Mouse (Mus musculus) right cerebral cortex, postnatal 36 days (tissue): ENCODE measurements at regions not wholly inside any gene's neighbourhood (a gene's known extent, or its start where the extent isn't known, plus 50 kb on each side); places are given as distances from the start of the nearest gene placed in this dataset.

ENCODE experiments used
- DNase-seq, 2 experiments: peaks; one replicate each; pipeline ENCODE4 v3.0.0; 2022; ENCODE audit warnings: low spot score in 2 of 2, mixed read lengths in 1 of 2

DNA sequence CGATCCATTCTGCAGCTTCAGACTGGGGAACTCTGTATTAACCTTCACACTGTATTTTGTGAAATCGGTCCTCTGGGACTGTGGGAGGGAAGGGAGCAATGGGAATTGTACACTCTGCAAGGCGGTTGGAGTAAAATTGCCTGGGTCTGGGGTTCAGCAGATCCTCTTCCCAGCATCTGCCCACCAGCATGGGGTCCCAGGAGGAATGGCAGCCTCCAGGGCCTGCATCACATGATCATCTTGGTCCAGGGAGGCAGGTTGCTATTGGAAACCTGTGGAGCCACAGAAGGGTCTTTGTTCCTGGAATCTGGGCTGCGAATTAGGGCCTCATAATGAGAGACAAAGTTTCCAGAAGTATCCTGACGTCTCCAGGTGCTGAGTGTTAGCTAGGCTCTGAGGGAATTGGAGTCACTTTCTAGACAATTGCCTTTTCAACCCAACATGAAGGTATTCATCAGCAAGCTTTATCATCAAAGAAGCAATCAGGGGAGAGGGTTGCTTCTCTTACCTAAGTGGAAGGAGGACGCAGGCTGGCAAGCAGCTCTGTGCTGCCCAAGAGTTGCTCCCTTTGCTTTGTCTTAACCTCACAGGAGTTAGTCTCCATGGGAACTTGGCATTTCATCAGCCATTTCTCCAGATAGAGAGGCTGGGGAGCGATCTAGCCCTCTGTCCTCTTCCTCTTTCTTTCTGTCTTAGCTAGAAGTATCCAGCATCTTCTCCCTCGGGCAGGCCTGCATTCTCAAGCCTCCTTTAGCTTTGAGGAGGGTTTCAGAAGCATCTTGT lies 449.7 kb upstream of the Cdh4 start:
- no peak for DNase-seq

DNA sequence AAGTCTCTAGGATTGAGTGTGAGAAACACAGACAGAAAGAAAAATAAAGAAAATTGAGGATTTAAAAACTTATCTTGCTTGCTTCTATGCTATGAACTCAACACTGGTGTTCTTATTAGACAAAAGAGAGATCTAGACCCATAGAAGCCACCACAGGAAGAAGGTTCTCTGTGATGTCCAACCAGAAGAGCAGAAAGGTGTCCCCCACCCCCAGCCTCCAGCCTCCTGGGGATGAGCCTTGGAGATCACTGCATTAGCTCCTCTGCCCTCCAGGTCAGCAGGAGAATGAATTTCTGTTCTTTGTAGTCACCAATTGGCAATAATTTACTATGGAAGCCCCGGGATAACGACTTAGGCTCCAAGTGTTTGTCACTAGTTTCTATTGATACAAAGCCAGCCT lies 444.3 kb upstream of the Cdh4 start:
- DNase-seq = no peak

DNA sequence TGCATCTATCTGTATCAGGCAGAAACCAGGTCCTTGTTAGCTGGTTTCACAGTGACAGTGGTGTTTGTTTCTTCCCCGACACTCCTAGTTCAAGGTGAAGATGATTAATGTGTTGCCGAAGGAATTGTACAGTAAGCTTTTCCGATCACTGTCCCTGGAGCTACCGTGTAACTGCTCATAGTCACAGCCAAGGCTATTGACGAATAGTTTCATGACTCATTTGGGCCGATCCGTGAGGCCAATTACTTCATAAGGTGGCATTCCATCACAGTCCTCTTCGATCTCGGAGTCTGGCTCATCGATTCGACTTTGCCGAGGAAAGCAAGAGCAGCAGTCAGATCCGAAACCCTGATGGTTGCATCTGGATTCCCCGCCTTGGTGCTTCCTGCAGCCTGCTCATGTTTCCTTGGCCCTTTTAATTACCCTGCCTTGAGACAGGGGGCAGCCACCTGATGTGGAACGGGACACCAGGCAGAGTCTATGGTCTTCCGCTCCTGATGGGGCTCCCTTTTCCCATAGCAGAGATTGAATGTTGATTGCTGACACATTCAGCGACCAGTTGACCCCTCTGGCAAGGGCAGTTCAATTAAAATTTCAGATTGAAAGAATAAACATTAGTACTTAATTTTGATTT lies 441.7 kb upstream of the Cdh4 start:
- no peak for DNase-seq

DNA sequence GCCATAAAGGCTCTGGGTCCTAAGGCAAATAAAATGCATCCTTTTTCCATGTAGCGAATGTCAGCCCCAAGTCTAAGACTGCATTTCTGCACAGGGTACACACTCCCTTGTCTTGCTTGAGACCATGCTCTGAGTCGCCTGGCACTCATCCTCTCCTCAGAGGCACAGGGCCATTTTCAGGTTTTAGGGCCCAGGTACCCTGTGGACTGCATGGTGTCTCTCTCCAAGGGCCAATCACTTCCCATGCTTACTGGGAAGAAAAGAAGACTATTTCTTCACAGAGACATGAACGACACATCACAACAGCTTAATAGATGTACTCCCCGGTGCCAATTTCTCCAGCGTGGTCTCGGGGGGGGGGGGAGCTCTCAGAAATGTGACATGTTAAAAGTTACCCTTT lies 434.5 kb upstream of the Cdh4 start:
- DNase-seq = no peak

DNA sequence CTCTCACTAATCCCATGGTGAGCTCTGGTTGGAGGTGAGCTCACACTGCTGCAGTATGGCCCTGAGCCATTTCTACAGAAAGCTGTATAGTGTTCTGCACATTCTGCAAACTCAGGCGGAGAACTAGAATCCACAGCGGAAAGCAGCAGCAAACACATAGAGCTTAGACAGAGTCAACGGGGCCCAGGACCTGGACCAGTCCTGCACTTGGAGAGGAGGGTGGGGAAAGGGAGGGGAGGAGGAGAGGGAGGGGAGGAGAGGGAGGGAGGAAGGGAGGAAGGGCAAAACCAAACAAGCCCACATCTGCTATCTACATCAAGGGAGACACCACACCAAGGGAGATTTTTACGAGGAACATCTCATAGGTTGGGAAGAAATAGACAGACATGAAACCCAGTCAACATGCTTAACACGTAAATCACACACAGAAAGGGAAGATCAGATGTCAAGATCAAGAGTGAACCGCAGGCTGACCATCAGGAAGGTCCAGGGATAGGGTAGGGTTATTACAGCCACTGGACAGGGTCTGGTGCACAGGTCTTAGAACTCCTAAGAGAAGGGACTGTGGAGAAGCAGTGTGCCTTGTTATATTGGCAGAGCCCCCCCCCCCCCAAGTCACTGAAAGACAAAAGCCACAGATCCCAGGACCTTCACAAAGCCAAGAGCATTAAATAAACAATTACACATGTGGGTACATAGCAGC lies 428.2 kb upstream of the Cdh4 start:
- no peak for DNase-seq

DNA sequence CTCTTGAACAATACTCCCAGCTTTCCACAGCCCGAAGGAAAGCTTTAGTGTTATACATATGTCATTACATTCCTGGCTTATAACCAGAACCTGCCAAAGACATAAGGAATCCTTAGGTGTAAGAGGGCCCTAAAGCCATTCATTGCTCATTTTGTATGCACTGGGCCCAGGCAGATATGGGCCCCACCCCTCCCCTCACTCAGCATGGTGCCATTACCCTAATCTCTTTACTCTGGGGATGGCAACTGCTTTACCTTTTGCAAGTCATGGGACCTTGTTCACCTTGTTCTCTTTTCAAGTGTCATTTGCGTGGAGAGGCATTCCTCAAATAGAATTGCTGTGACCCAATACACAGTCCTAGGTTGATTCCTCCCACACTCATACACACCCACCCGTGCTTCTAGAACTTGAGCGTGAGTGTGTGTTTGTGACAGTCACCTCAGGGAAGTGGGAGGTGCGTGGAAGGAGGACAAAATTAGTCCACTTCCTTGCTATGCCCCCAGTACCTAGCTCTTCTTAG lies 419.5 kb upstream of the Cdh4 start:
- DNase-seq = no peak

DNA sequence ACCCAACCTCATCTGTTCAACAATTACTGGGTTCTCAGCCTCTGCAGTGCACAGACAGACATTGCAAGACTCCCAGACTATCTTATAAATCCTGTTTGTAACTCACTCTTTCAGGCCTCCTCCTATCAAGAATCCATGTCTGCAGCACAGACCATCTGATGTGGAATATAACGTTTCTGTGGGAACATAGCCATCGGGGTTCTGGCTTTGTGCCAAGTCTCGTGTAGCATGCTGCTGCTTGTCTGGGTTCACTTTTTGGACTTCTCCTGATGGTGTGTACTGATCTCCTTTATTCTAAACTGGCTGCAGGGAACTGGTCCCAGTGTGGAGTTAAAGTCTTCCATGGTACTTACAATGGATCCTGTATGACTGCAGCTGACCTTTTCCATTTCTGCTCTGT lies 418.0 kb upstream of the Cdh4 start:
- DNase-seq = no peak

DNA sequence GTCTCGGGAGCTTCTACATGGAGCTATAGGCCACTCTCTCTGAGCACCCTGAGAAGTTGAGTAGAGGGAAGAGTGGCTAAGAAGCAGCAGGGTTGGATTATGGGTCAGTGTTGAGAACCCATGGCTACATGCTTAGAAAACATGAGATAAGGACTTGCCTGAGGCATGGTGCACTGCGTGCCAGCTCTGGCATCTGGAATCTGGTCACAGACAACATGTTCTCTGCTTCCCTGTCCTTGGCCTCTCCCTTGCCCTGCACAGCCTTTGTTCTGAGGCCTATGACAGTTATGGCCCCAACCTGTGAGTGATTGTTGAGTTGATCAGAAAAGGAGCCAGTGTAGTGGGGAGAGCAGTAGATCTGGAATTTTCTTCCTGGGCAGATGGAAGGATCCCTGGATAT lies 409.1 kb upstream of the Cdh4 start:
- DNase-seq = no peak

DNA sequence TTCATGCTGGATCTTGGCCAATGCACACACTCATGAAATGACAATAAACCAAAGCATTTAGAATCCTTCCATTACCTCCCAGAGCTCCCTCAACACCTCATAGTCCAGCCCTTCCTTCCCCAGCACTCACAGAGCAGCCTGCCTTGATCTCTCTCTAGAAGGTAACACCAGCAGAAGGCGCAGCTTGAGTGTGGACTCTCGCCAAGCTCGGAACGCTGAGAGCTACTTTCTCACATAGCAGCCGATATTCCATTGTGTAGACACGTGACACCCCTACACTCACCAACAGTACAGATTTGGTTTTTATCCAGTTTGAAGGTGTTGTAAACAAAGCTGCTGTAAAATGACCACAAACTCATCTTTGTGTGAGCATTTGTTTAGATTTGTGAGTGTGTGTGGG lies 406.8 kb upstream of the Cdh4 start:
- DNase-seq = no peak

DNA sequence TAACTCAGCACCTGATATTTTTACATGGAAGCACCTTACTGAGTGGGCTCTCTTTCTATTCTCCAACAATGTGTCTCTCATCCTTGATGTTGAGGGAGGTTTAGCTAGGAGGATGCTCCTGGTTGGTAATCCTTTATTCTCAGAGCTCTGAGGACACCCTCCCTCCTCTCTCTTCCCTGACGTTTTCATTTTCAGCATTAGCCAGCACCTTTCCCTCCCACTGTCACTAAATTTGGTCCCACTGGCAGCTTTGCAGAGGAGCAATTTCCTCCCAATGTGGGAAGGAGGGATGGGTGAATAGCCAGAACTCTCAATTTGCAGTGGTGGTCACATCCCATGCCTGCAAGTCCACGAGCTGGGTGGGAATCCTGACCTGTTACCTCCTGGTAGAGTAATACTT lies 402.5 kb upstream of the Cdh4 start:
- no peak for DNase-seq

DNA sequence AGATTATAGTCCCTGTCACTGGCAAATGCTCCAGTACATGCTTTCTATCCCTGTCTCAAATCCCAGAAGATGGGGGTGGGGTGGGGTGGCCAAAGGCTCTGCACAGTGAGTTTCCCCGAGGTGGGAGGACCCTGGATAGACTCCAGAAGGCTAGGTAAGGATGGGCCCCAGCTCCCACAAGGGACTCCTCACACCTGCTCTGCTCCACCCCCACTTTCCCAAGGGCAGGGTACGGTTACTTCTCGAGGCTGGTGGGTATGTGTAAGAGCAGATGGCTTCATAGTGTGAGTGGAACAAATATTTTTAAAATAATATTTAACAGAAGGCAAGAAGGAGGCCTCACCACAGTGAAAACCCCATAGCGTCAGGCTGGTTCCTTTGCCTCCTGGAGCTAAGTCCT lies 398.6 kb upstream of the Cdh4 start:
- peak; percentile 26 to 46 for DNase-seq

DNA sequence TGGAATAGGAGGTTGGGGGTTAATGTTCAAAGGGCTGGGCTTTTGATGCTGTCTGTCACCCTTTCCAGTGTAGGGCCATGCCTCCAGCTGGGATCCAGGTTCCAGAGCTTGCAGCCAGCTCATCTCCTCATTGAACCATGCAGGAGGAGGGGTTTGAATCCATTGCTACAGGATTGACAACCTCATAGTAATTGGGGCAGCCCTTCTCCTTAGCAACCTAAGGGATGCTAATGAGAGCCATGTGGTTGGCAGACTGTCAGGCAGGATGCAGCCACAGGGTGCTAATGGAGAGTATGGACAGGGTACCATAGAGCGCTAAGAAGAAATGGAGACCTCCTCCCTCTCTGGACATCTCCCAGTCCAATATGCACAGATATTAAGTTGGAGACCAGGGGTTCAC lies 396.9 kb upstream of the Cdh4 start:
- DNase-seq = no peak

DNA sequence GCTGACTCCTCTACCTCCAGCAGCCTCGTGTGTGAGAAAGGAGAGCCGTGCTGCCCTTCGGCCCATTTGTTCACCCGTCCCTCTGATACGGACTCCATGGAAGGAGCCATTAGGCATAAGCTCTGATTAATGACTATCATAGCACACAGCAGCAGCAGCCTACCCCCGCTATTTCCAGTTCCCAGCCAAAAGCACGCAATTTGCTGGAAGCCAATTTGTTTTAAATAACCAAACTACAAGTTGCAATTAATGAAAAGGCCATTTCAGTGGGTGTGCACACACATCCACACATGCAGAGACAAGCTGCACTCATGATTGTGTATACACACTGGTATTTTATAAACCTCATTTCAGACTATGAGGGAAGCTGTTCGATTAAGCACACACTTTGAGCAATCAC lies 387.8 kb upstream of the Cdh4 start:
- no peak for DNase-seq

DNA sequence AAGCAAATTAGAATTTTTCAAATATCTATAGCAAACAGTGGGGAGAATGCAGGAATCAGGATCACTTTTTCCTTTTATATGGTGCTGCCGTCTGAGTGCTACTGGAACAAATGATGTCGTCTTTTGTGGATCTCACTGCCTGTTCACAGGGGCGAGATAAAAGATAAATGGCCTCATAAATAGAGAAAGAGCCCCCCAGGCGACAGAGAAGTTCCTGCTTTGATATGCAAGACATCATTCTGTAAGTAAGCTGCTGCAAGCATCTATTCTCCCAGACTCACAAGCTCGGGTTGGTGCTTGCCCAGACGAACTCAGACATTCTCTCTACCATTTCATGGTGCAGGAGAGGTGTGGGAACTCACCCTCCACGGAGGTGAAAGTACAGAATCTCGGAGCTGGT lies 377.6 kb upstream of the Cdh4 start:
- DNase-seq = no peak

DNA sequence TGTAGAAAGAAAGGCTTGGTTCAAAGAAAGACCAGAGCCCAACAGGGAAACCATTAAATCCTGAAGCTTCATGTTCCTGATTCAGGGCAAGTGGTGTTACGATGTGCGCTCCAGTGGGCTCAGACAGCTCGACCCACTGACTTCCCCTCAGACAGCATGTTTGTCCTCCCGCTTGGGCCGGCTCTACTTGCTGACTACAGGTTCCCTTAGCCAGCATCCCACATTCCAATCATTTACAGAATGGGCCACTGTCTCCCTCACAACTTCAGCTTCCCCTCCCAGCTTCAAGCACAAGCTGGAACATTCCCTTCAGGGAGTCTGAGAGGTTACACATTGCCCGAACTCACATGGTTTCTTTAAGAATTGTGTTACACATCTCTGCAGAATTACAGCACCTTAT lies 372.7 kb upstream of the Cdh4 start:
- no peak for DNase-seq

DNA sequence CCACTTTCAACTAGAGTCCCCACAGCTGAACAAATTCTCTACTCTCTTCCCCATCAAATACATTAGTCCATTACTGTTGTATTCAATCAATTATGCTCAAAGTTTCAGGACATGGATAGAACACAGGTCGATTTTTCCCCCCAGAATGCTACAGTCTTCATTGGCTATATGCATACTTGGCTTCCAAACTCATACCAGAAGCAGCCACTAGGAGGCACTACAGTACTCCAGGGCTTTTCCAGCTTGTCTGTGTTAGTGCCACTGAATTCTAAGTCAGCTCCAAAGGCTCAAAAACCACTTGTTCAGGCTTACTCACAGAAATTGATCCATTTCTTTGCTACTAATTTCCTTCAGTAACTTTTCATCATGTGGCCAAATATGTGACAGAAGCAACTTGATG lies 371.9 kb upstream of the Cdh4 start:
- DNase-seq = no peak

DNA sequence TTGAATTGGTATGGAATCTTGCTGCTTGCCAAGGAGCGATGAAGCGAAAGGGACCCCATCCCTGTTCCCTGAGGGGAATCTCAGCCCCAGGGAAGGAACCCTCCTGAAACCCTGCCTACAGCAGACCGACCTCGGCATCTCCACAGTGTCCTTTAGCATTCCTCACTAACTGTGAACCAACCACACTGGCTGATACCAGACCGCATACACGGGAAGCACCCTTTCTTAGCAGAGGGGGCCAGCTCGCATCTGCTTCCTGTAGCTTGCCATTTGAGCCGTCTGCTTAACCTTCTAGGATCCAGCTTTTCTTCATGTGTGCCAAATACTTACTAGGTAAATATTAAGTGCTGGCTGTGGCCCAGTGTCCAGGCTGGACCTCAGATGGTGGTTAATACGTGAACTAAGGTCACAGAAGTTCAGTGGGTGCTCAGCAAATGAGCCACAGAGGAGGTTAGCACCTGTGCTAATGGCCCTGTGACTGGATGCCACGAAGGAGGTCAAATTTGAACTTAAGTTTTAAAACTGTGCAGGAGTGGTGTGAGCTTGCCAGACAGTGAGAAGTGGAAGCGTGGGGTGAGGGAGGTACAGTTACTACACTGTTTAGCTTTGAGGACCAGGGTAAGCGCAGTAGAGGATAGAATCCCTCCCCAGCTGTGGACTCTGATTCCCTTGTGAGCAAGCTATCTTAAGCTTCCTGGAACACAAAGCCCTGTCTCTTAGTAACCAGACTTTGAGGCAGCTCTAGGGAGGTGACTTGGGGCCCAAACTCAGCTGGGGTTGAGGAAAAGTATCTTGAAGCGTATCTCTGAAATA lies 361.6 kb upstream of the Cdh4 start:
- DNase-seq = no peak

DNA sequence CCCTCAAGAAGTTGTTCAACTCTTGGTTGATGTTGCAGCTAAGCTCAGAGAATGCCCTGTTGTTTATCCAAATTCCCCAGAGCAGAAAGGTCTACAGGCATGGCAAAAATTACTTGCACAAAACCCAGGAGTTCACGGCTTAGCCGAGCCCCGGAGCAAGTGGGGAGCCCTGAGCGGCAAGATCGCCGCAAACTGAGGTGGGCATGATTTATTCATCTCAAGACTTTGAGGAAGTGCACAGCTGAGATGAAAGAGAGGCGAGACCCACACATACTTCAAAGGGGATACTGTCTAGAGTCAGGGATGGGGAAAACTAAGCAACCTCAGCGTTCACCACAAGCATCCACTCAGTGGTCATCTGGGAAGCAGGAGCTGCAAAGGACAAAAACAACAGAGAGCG lies 355.3 kb upstream of the Cdh4 start:
- no peak for DNase-seq

DNA sequence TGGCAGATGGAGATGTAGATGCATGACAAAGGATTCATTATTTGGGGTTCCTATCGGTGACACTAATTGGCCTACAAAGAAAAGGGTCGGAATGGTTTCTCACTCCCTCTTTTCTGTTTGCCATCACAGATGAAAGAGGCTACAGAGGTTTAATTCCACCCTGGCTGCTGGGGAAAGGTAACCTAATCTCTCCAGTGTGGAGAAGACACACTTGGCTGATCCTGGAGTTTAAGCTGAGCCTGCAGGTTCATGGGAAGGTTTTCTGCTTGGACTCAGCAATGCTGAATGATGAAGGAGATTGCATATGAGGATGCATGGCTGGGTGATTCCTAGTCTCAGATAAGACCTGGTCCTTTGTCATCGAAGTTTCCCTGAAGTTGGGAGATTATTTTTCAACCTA lies 350.8 kb upstream of the Cdh4 start:
- DNase-seq = no peak

DNA sequence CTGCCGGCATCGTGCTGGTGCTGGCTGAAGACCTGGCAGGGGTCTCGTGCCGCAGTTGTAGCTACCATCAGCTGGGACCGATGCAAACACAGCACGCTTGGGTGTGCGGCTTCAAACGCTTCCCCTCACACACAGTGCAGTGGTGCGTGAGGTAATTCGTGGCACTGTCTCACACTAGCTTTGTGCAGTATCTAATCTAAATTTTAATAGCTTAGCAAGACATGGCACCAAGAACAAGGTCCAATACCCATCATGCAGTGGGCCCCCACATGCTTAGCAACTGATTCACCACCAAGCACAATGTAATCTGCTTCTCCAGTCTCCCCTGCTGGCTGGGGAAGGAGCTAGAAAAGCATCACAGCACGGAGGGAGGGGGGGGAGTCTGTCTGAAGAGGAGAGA lies 348.2 kb upstream of the Cdh4 start:
- DNase-seq = no peak

DNA sequence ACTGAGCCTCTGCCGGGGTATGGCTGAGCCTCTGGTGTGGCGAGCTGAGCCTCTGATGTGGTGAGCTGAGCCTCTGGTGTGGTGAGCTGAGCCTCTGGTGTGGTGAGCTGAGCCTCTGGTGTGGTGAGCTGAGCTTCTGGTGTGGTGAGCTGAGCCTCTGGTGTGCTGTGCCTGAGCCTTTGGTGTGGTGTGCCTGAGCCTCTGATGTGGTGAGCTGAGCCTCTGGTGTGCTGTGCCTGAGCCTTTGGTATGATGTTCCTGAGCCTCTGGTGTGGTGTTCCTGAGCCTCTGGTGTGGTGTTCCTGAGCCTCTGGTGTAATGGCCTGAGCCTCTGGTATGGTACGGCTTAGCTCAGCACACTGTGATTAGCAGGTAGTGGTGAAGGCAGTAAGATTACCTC lies 346.2 kb upstream of the Cdh4 start:
- no peak for DNase-seq

DNA sequence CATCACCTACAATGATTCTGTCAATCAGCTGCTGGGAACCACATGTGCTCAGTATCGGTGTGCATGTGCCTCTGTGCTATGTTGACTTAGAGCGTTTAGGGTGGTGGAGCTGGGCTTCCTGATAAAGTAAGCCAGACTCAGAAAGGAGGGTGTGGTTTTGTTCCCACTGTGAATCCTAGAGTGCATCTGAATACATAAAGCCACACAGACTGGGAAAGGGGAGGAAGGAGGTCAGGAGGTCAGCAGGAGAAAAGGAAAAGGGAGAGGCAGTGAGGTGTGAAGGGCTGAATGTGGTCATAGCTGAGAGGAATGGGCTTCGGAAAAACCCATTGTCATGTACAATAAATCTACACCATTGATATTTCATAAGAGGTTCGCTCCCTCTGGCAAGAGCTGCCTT lies 345.4 kb upstream of the Cdh4 start:
- no peak for DNase-seq
